ENCODE assay signal across 18 mouse cellular contexts in genomic region chr15:79766586-79767071, GRCm38 (mm10). TPM values are rescaled to one million over a fixed set of nuclear protein-coding genes. Genes with fewer than 3 reads are reported as not detected.
DNase-seq lines count a peak whose midpoint lies in the region; ATAC-seq and TF ChIP-seq lines count a peak whose summit lies in the region.
"Had no signal": no experiment of that assay in that cellular context is flagged by ENCODE, and none has a peak within 500 bp of the region (broad histone marks: within the 10 kb centered on the region; RNA-seq: fewer than 3 reads in every experiment).

No protein-coding gene starts in this region.

- H3K9ac ChIP-seq in forebrain, embryonic 13.5 days, result no peak overlapping the region
- H3K9ac ChIP-seq: embryonic facial prominence, embryonic 12.5 days; kidney, embryonic 15.5 days; liver, embryonic 14.5 days; midbrain, embryonic 13.5 days had no signal

- ATAC-seq in forebrain, embryonic 13.5 days, result no peak
- ATAC-seq: midbrain, embryonic 13.5 days had no signal

- 81% methylated on average over 10 of the region's 10 CpGs for WGBS in forebrain, embryonic 13.5 days
- WGBS in forebrain, embryonic 10.5 days, result 90% methylated on average over 10 of the region's 10 CpGs

- DNase-seq in forebrain, embryonic 10.5 days (ENCODE audit: extremely low spot score, low spot score), result no peak
- peak in 1 of 2 experiments; percentile 62 for DNase-seq in layer of hippocampus, adult 2 months (ENCODE audit: low spot score in 2 of 2)
- no peak for DNase-seq in layer of hippocampus, postnatal 10 days (ENCODE audit: low spot score in 2 of 2)
- peak; percentile 90 for DNase-seq in brain, adult 2 months (ENCODE audit: low read depth, low spot score)
- DNase-seq in cerebellum, postnatal 36 days, result peak; percentile 32 to 54
- DNase-seq in kidney, postnatal 36 days, result no peak
- DNase-seq: adrenal gland, postnatal 14 days; B cell, adult 2 months; gastrocnemius, postnatal 25 days; heart, postnatal 10 days; spleen, adult 18-20 months; thymus, postnatal 25 days had no signal

- peak overlapping the region; percentile 66 for H3K27ac ChIP-seq in forebrain, embryonic 13.5 days
- H3K27ac ChIP-seq in forebrain, embryonic 10.5 days, result no peak overlapping the region
- peak overlapping the region; percentile 92 for H3K27ac ChIP-seq in layer of hippocampus, adult 2 months
- H3K27ac ChIP-seq: embryonic facial prominence, embryonic 12.5 days; kidney, embryonic 15.5 days; liver, embryonic 14.5 days; midbrain, embryonic 13.5 days had no signal

- no peaks in the 10 kb centered on the region for H3K27me3 ChIP-seq in forebrain, embryonic 13.5 days
- no peaks in the 10 kb centered on the region for H3K27me3 ChIP-seq in forebrain, embryonic 10.5 days (ENCODE audit: poor library complexity, severe bottlenecking)
- H3K27me3 ChIP-seq: embryonic facial prominence, embryonic 12.5 days; kidney, embryonic 15.5 days; midbrain, embryonic 13.5 days had no signal

- no peak for TF ChIP-seq CTCF in layer of hippocampus, adult 2 months (conservative IDR thresholded peaks at IDR 0.05)

- no peak overlapping the region for H3K4me3 ChIP-seq in forebrain, embryonic 13.5 days
- H3K4me3 ChIP-seq in forebrain, embryonic 10.5 days, result no peak overlapping the region
- no peak overlapping the region for H3K4me3 ChIP-seq in layer of hippocampus, adult 2 months
- H3K4me3 ChIP-seq: embryonic facial prominence, embryonic 12.5 days; kidney, embryonic 15.5 days; limb, embryonic 10.5 days; midbrain, embryonic 13.5 days had no signal

- H3K4me1 ChIP-seq in forebrain, embryonic 13.5 days, result peaks cover 65% of the 10 kb centered on the region
- H3K4me1 ChIP-seq in forebrain, embryonic 10.5 days, result peaks cover 23% of the 10 kb centered on the region
- H3K4me1 ChIP-seq: embryonic facial prominence, embryonic 12.5 days; limb, embryonic 10.5 days had no signal

- H3K4me2 ChIP-seq in forebrain, embryonic 13.5 days, result no peak overlapping the region
- H3K4me2 ChIP-seq: embryonic facial prominence, embryonic 12.5 days; kidney, embryonic 15.5 days; midbrain, embryonic 13.5 days had no signal

- no peaks in the 10 kb centered on the region for H3K9me3 ChIP-seq in forebrain, embryonic 13.5 days (replicated peaks)
- H3K9me3 ChIP-seq in forebrain, embryonic 10.5 days, result no peaks in the 10 kb centered on the region
- H3K9me3 ChIP-seq: embryonic facial prominence, embryonic 12.5 days; kidney, embryonic 15.5 days; limb, embryonic 10.5 days; midbrain, embryonic 13.5 days had no signal

- peaks cover 39% of the 10 kb centered on the region for H3K36me3 ChIP-seq in forebrain, embryonic 13.5 days (ENCODE audit: poor library complexity, severe bottlenecking)
- H3K36me3 ChIP-seq in forebrain, embryonic 10.5 days (replicated peaks), result peaks cover 39% of the 10 kb centered on the region

RNA-seq across cellular contexts. Expression of gene Dnal4, which starts 11.0 kb away (rescaled TPM):
- 90.6 and 94.0 TPM in 2 replicates for polyA plus RNA-seq in forebrain, embryonic 13.5 days (2015; fragmentation: Nextera tagmentation; extraction: Ambion mirVana)
- polyA plus RNA-seq in forebrain, embryonic 10.5 days (2016; fragmentation: Nextera tagmentation; extraction: Ambion mirVana), result 63.3 and 70.8 TPM in 2 replicates
- total RNA-seq in layer of hippocampus, adult 2 months (2021), result 10 to 100 TPM; 55.5 to 64.8 TPM
- total RNA-seq in layer of hippocampus, postnatal 10 days (2021), result 10 to 100 TPM; 31.9 to 33.4 TPM

RNA-seq across cellular contexts. Expression of gene Sun2, which starts 24.3 kb away (rescaled TPM):
- polyA plus RNA-seq in forebrain, embryonic 13.5 days (2015; fragmentation: Nextera tagmentation; extraction: Ambion mirVana), result 8.1 and 8.4 TPM in 2 replicates
- polyA plus RNA-seq in forebrain, embryonic 10.5 days (2016; fragmentation: Nextera tagmentation; extraction: Ambion mirVana), result 2.0 and 3.4 TPM in 2 replicates
- total RNA-seq in layer of hippocampus, adult 2 months (2021), result 10 to 100 TPM; 29.2 to 34.8 TPM
- 10 to 100 TPM; 16.1 to 19.1 TPM for total RNA-seq in layer of hippocampus, postnatal 10 days (2021)

RNA-seq across cellular contexts. Expression of gene Nptxr, which starts 37.9 kb away (rescaled TPM):
- polyA plus RNA-seq in forebrain, embryonic 13.5 days (2015; fragmentation: Nextera tagmentation; extraction: Ambion mirVana), result 7.9 and 8.3 TPM in 2 replicates
- 1.6 and 1.7 TPM in 2 replicates for polyA plus RNA-seq in forebrain, embryonic 10.5 days (2016; fragmentation: Nextera tagmentation; extraction: Ambion mirVana)
- total RNA-seq in layer of hippocampus, adult 2 months (2021), result 100 to 1,000 TPM; 756 to 804 TPM
- total RNA-seq in layer of hippocampus, postnatal 10 days (2021), result 100 to 1,000 TPM; 648 to 749 TPM

Comparison
In these comparisons a context has a peak if more than half of its experiments do, and no peak if none do; other contexts are left out.
1. DNase-seq: peak in brain, adult 2 months (single experiment) and cerebellum, postnatal 36 days (2 of 2); none in forebrain, embryonic 10.5 days (single experiment), layer of hippocampus, postnatal 10 days (0 of 2) and kidney, postnatal 36 days (0 of 2).